Mouse (Mus musculus) heart, adult 2 months (tissue): ENCODE results near the gene Syn3.

Experiments
- CTCF ChIP-seq: fragments of 200-600 bp; IDR thresholded peaks from 2 replicates; pipeline ENCODE4 v1.8.1; 2022; ENCODE audit warnings: antibody characterized with exemption, mild to moderate bottlenecking, moderate library complexity
- EP300 ChIP-seq: fragments of 200-500 bp; IDR thresholded peaks from 2 replicates; pipeline ENCODE4 v1.6.1; 2011; ENCODE audit warnings: low read depth, low read length, control low read depth; ENCODE audit not compliant: insufficient read depth

GRCm38 (mm10) chr10:86107681-86108080, 391.0 kb downstream of the Syn3 start:
- TF ChIP-seq EP300 (no peak), CTCF (no peak)
